Mouse (Mus musculus): Measurements from ENCODE around the gene Cyp2t4. TPM values are rescaled to one million over a fixed set of nuclear protein-coding genes. Genes with fewer than 3 reads are reported as not detected.
A peak's percentile ranks its signal among the peaks of the same experiment; 100 is the strongest.

Cyp2t4 gene
- polyA plus RNA-seq, 1 experiment from 2014 or later, result not detected

- no peaks in the 10 kb centered on the region for H3K27me3 ChIP-seq (ENCODE audit: control insufficient read depth, insufficient read depth, low read length)
- peaks cover 26% of the 10 kb centered on the region for H3K36me3 ChIP-seq (ENCODE audit: control insufficient read depth, insufficient read depth, low read length)
- 66% methylated on average over 14 of the region's 14 CpGs for WGBS
- H3K9me3 ChIP-seq (ENCODE audit: control insufficient read depth, low read depth, low read length), result no peaks in the 10 kb centered on the region
- H3K9ac ChIP-seq (replicated peaks; ENCODE audit: low read depth, low read length), result no peak within 1 kb of the TSS
- no peak within 1 kb of the TSS for H3K4me2 ChIP-seq (replicated peaks; ENCODE audit: low read depth, low read length)
- H3K27ac ChIP-seq (ENCODE audit: low read length), result peak within 1 kb of the TSS; percentile 52; the same call in 1 of the 2 replicates
- H3K4me1 ChIP-seq (ENCODE audit: control insufficient read depth, insufficient read depth, low read length), result no peaks in the 10 kb centered on the region
- no peak within 1 kb of the TSS for H3K4me3 ChIP-seq (ENCODE audit: low read depth, low read length)
- no peak for ATAC-seq (ENCODE audit: insufficient number of reproducible peaks, insufficient read depth, low FRiP score, low read depth)
Measured at GRCm38 (mm10) chr7:27180837-27181695, 27.6 kb downstream of the Cyp2t4 start, which contains the start of the genes Gm21983 and Mia. Gene Gm21983 (minus strand): TSS chr7:27181086. Gene Mia (minus strand): TSS chr7:27181157.

GRCm38 (mm10) chr7:27182498-27182897, 29.0 kb downstream of the Cyp2t4 start:
- Histone ChIP-seq H3K4me1 (ENCODE audit: control insufficient read depth, insufficient read depth, low read length) (no peaks in the 10 kb centered on the region), H3K9me3 (ENCODE audit: control insufficient read depth, low read depth, low read length) (no peaks in the 10 kb centered on the region), H3K27me3 (ENCODE audit: control insufficient read depth, insufficient read depth, low read length) (no peaks in the 10 kb centered on the region), H3K36me3 (ENCODE audit: control insufficient read depth, insufficient read depth, low read length) (peaks cover 40% of the 10 kb centered on the region), H3K9ac (replicated peaks; ENCODE audit: low read depth, low read length) (no peak overlapping the region), H3K27ac (ENCODE audit: low read length) (no peak overlapping the region), H3K4me2 (replicated peaks; ENCODE audit: low read depth, low read length) (no peak overlapping the region), H3K4me3 (ENCODE audit: low read depth, low read length) (no peak overlapping the region)
- no peak for ATAC-seq (ENCODE audit: insufficient number of reproducible peaks, insufficient read depth, low FRiP score, low read depth)
- WGBS, result 74% methylated on average over 1 of the region's 1 CpGs

GRCm38 (mm10) chr7:27184964-27185363, 31.4 kb downstream of the Cyp2t4 start:
- peaks cover 64% of the 10 kb centered on the region for H3K36me3 ChIP-seq (ENCODE audit: control insufficient read depth, insufficient read depth, low read length)
- H3K4me3 ChIP-seq (ENCODE audit: low read depth, low read length), result no peak overlapping the region
- H3K27ac ChIP-seq (ENCODE audit: low read length), result no peak overlapping the region
- no peaks in the 10 kb centered on the region for H3K9me3 ChIP-seq (ENCODE audit: control insufficient read depth, low read depth, low read length)
- no peaks in the 10 kb centered on the region for H3K27me3 ChIP-seq (ENCODE audit: control insufficient read depth, insufficient read depth, low read length)
- no peak for ATAC-seq (ENCODE audit: insufficient number of reproducible peaks, insufficient read depth, low FRiP score, low read depth)
- H3K4me2 ChIP-seq (replicated peaks; ENCODE audit: low read depth, low read length), result no peak overlapping the region
- no peaks in the 10 kb centered on the region for H3K4me1 ChIP-seq (ENCODE audit: control insufficient read depth, insufficient read depth, low read length)
- no peak overlapping the region for H3K9ac ChIP-seq (replicated peaks; ENCODE audit: low read depth, low read length)
- 59% methylated on average over 3 of the region's 3 CpGs for WGBS

- 92% methylated on average over 5 of the region's 5 CpGs for WGBS
- no peak overlapping the region for H3K4me2 ChIP-seq (replicated peaks; ENCODE audit: low read depth, low read length)
- no peak for ATAC-seq (ENCODE audit: insufficient number of reproducible peaks, insufficient read depth, low FRiP score, low read depth)
Measured at GRCm38 (mm10) chr7:27185986-27186385, 32.5 kb downstream of the Cyp2t4 start.

GRCm38 (mm10) chr7:27189271-27189931, 35.9 kb downstream of the Cyp2t4 start:
- Histone ChIP-seq H3K27ac (ENCODE audit: low read length) (no peak overlapping the region), H3K9ac (replicated peaks; ENCODE audit: low read depth, low read length) (no peak overlapping the region), H3K4me1 (ENCODE audit: control insufficient read depth, insufficient read depth, low read length) (peaks cover 3% of the 10 kb centered on the region; the same call in 1 of the 2 replicates), H3K9me3 (ENCODE audit: control insufficient read depth, low read depth, low read length) (no peaks in the 10 kb centered on the region), H3K27me3 (ENCODE audit: control insufficient read depth, insufficient read depth, low read length) (no peaks in the 10 kb centered on the region), H3K36me3 (ENCODE audit: control insufficient read depth, insufficient read depth, low read length) (peaks cover 92% of the 10 kb centered on the region), H3K4me2 (replicated peaks; ENCODE audit: low read depth, low read length) (no peak overlapping the region), H3K4me3 (ENCODE audit: low read depth, low read length) (no peak overlapping the region)
- no peak for ATAC-seq (ENCODE audit: insufficient number of reproducible peaks, insufficient read depth, low FRiP score, low read depth)
- 96% methylated on average over 10 of the region's 10 CpGs for WGBS

More at GRCm38 (mm10) chr7:27185986-27186385, 32.5 kb downstream of the Cyp2t4 start:
- no peaks in the 10 kb centered on the region for H3K9me3 ChIP-seq (ENCODE audit: control insufficient read depth, low read depth, low read length)
- H3K27ac ChIP-seq (ENCODE audit: low read length), result no peak overlapping the region
- no peak overlapping the region for H3K4me3 ChIP-seq (ENCODE audit: low read depth, low read length)
- H3K27me3 ChIP-seq (ENCODE audit: control insufficient read depth, insufficient read depth, low read length), result no peaks in the 10 kb centered on the region
- no peak overlapping the region for H3K9ac ChIP-seq (replicated peaks; ENCODE audit: low read depth, low read length)
- H3K36me3 ChIP-seq (ENCODE audit: control insufficient read depth, insufficient read depth, low read length), result peaks cover 74% of the 10 kb centered on the region
- H3K4me1 ChIP-seq (ENCODE audit: control insufficient read depth, insufficient read depth, low read length), result no peaks in the 10 kb centered on the region

- Histone ChIP-seq H3K4me3 (ENCODE audit: low read depth, low read length) (no peak overlapping the region), H3K36me3 (ENCODE audit: control insufficient read depth, insufficient read depth, low read length) (peaks cover 62% of the 10 kb centered on the region), H3K9me3 (ENCODE audit: control insufficient read depth, low read depth, low read length) (no peaks in the 10 kb centered on the region), H3K27me3 (ENCODE audit: control insufficient read depth, insufficient read depth, low read length) (no peaks in the 10 kb centered on the region), H3K4me1 (ENCODE audit: control insufficient read depth, insufficient read depth, low read length) (peaks cover 12% of the 10 kb centered on the region; the same call in 1 of the 2 replicates), H3K27ac (ENCODE audit: low read length) (no peak overlapping the region), H3K9ac (replicated peaks; ENCODE audit: low read depth, low read length) (no peak overlapping the region), H3K4me2 (replicated peaks; ENCODE audit: low read depth, low read length) (no peak overlapping the region)
- no peak for ATAC-seq (ENCODE audit: insufficient number of reproducible peaks, insufficient read depth, low FRiP score, low read depth)
- 99% methylated on average over 5 of the region's 5 CpGs for whole genome bisulfite sequencing
Measured at GRCm38 (mm10) chr7:27192434-27192833, 38.9 kb downstream of the Cyp2t4 start.

- peaks cover 49% of the 10 kb centered on the region for H3K36me3 ChIP-seq (ENCODE audit: control insufficient read depth, insufficient read depth, low read length)
- H3K4me3 ChIP-seq (ENCODE audit: low read depth, low read length), result no peak overlapping the region
- peaks cover 12% of the 10 kb centered on the region; the same call in 1 of the 2 replicates for H3K4me1 ChIP-seq (ENCODE audit: control insufficient read depth, insufficient read depth, low read length)
- no peaks in the 10 kb centered on the region for H3K27me3 ChIP-seq (ENCODE audit: control insufficient read depth, insufficient read depth, low read length)
- H3K9ac ChIP-seq (replicated peaks; ENCODE audit: low read depth, low read length), result no peak overlapping the region
- 72% methylated on average over 4 of the region's 4 CpGs for WGBS
- H3K9me3 ChIP-seq (ENCODE audit: control insufficient read depth, low read depth, low read length), result no peaks in the 10 kb centered on the region
- ATAC-seq (ENCODE audit: insufficient number of reproducible peaks, insufficient read depth, low FRiP score, low read depth), result no peak
- H3K27ac ChIP-seq (ENCODE audit: low read length), result no peak overlapping the region
- H3K4me2 ChIP-seq (replicated peaks; ENCODE audit: low read depth, low read length), result no peak overlapping the region
Measured at GRCm38 (mm10) chr7:27193731-27194130, 40.2 kb downstream of the Cyp2t4 start.

- peaks cover 28% of the 10 kb centered on the region for H3K36me3 ChIP-seq (ENCODE audit: control insufficient read depth, insufficient read depth, low read length)
- 1% methylated on average over 64 of the region's 64 CpGs for WGBS
Measured at GRCm38 (mm10) chr7:27195681-27196611, 42.4 kb downstream of the Cyp2t4 start, which contains the start of the genes BC024978 and Snrpa. Gene BC024978 (plus strand): TSS chr7:27195781. Gene Snrpa (minus strand): TSS chr7:27196271.

More at GRCm38 (mm10) chr7:27195681-27196611, 42.4 kb downstream of the Cyp2t4 start, which contains the start of the genes BC024978 and Snrpa:
- Histone ChIP-seq H3K4me1 (ENCODE audit: control insufficient read depth, insufficient read depth, low read length) (peaks cover 12% of the 10 kb centered on the region; the same call in 1 of the 2 replicates), H3K27ac (ENCODE audit: low read length) (peak within 1 kb of the TSS; percentile 99), H3K27me3 (ENCODE audit: control insufficient read depth, insufficient read depth, low read length) (no peaks in the 10 kb centered on the region), H3K4me2 (replicated peaks; ENCODE audit: low read depth, low read length) (peak within 1 kb of the TSS; percentile 94), H3K9ac (replicated peaks; ENCODE audit: low read depth, low read length) (peak within 1 kb of the TSS; percentile 90), H3K4me3 (ENCODE audit: low read depth, low read length) (peak within 1 kb of the TSS; percentile 79), H3K9me3 (ENCODE audit: control insufficient read depth, low read depth, low read length) (no peaks in the 10 kb centered on the region)
- peak; percentile 99 for ATAC-seq (ENCODE audit: insufficient number of reproducible peaks, insufficient read depth, low FRiP score, low read depth)

Data from stomach, embryonic 14.5 days (tissue).